Mouse (Mus musculus): ENCODE data around the gene Spo11. TPM values are rescaled to one million over a fixed set of nuclear protein-coding genes. Genes with fewer than 3 reads are reported as not detected.

Spo11 gene
- polyA plus RNA-seq (2012; rRNA removed) (3.2 TPM in 2 replicates), polyA plus RNA-seq (2014; fragmentation: Nextera tagmentation; extraction: Ambion mirVana) (2.2 and 2.5 TPM in 2 replicates)

- 13% methylated on average over 14 of the region's 14 CpGs for WGBS
- Histone ChIP-seq H3K4me1 (ENCODE audit: control insufficient read depth, insufficient read depth, low read length) (peaks cover 15% of the 10 kb centered on the region), H3K9ac (ENCODE audit: low read depth, low read length, severe bottlenecking) (peak within 1 kb of the TSS; percentile 38; the same call in 1 of the 2 replicates), H3K4me2 (replicated peaks; ENCODE audit: low read depth, low read length, severe bottlenecking) (peak within 1 kb of the TSS; percentile 27; the same call in 1 of the 2 replicates), H3K27me3 (ENCODE audit: control insufficient read depth, insufficient read depth, low read length) (no peaks in the 10 kb centered on the region), H3K4me3 (replicated peaks; ENCODE audit: low read length) (no peak within 1 kb of the TSS), H3K36me3 (ENCODE audit: control insufficient read depth, insufficient read depth, low read length) (no peaks in the 10 kb centered on the region), H3K9me3 (ENCODE audit: control insufficient read depth, low read length) (peaks cover 3% of the 10 kb centered on the region; the same call in 1 of the 2 replicates), H3K27ac (replicated peaks; ENCODE audit: low read depth, low read length) (no peak within 1 kb of the TSS)
- no peak for TF ChIP-seq POLR2A (IDR thresholded peaks at IDR 0.05; ENCODE audit: borderline replicate concordance, extremely low read depth, insufficient read depth, insufficient read length)
- ATAC-seq (ENCODE audit: low FRiP score, low read depth): peak; percentile 41; the same call in 1 of the 2 replicates
- DNase-seq (ENCODE audit: low spot score): peak; percentile 52
Observed at GRCm38 (mm10) chr2:172977409-172978130, at the start of gene Spo11. TSS of gene Spo11 (plus strand) at chr2:172977700.

- Histone ChIP-seq H3K4me2 (replicated peaks; ENCODE audit: low read depth, low read length, severe bottlenecking) (no peak overlapping the region), H3K9me3 (ENCODE audit: control insufficient read depth, low read length) (no peaks in the 10 kb centered on the region), H3K9ac (ENCODE audit: low read depth, low read length, severe bottlenecking) (no peak overlapping the region; the same call in 1 of the 2 replicates), H3K27ac (replicated peaks; ENCODE audit: low read depth, low read length) (no peak overlapping the region), H3K4me3 (replicated peaks; ENCODE audit: low read length) (no peak overlapping the region), H3K27me3 (ENCODE audit: control insufficient read depth, insufficient read depth, low read length) (no peaks in the 10 kb centered on the region), H3K4me1 (ENCODE audit: control insufficient read depth, insufficient read depth, low read length) (peaks cover 64% of the 10 kb centered on the region), H3K36me3 (ENCODE audit: control insufficient read depth, insufficient read depth, low read length) (no peaks in the 10 kb centered on the region)
- DNase-seq (ENCODE audit: low spot score) (no peak), ATAC-seq (ENCODE audit: low FRiP score, low read depth) (no peak)
- no peak for TF ChIP-seq POLR2A (IDR thresholded peaks at IDR 0.05; ENCODE audit: borderline replicate concordance, extremely low read depth, insufficient read depth, insufficient read length)
- 69% methylated on average over 14 of the region's 14 CpGs for WGBS
Observed at GRCm38 (mm10) chr2:172929905-172930436, 47.5 kb upstream of the Spo11 start.

GRCm38 (mm10) chr2:172931137-172931898 lies 46.2 kb upstream of the Spo11 start:
- H3K9me3 ChIP-seq (ENCODE audit: control insufficient read depth, low read length): no peaks in the 10 kb centered on the region
- no peak for DNase-seq (ENCODE audit: low spot score)
- no peak overlapping the region for H3K4me2 ChIP-seq (replicated peaks; ENCODE audit: low read depth, low read length, severe bottlenecking)
- 49% methylated on average over 17 of the region's 17 CpGs for WGBS
- H3K9ac ChIP-seq (ENCODE audit: low read depth, low read length, severe bottlenecking): no peak overlapping the region
- no peaks in the 10 kb centered on the region for H3K36me3 ChIP-seq (ENCODE audit: control insufficient read depth, insufficient read depth, low read length)
- no peaks in the 10 kb centered on the region for H3K27me3 ChIP-seq (ENCODE audit: control insufficient read depth, insufficient read depth, low read length)
- no peak for TF ChIP-seq POLR2A (IDR thresholded peaks at IDR 0.05; ENCODE audit: borderline replicate concordance, extremely low read depth, insufficient read depth, insufficient read length)
- ATAC-seq (ENCODE audit: low FRiP score, low read depth): 0 out of 2 replicates have a peak, but pooled peaks have one; percentile 24
- no peak overlapping the region for H3K4me3 ChIP-seq (replicated peaks; ENCODE audit: low read length)
- no peak overlapping the region for H3K27ac ChIP-seq (replicated peaks; ENCODE audit: low read depth, low read length)
- peaks cover 70% of the 10 kb centered on the region for H3K4me1 ChIP-seq (ENCODE audit: control insufficient read depth, insufficient read depth, low read length)

- Histone ChIP-seq H3K4me2 (replicated peaks; ENCODE audit: low read depth, low read length, severe bottlenecking) (peak overlapping the region; percentile 97), H3K9ac (ENCODE audit: low read depth, low read length, severe bottlenecking) (peak overlapping the region; percentile 41; the same call in 1 of the 2 replicates), H3K36me3 (ENCODE audit: control insufficient read depth, insufficient read depth, low read length) (no peaks in the 10 kb centered on the region), H3K9me3 (ENCODE audit: control insufficient read depth, low read length) (no peaks in the 10 kb centered on the region), H3K4me1 (ENCODE audit: control insufficient read depth, insufficient read depth, low read length) (peaks cover 89% of the 10 kb centered on the region), H3K27ac (replicated peaks; ENCODE audit: low read depth, low read length) (peak overlapping the region; percentile 70), H3K4me3 (replicated peaks; ENCODE audit: low read length) (peak overlapping the region; percentile 24), H3K27me3 (ENCODE audit: control insufficient read depth, insufficient read depth, low read length) (no peaks in the 10 kb centered on the region; the same call in 1 of the 2 replicates)
- DNase-seq (ENCODE audit: low spot score): peak; percentile 79
- TF ChIP-seq POLR2A (IDR thresholded peaks at IDR 0.05; ENCODE audit: borderline replicate concordance, extremely low read depth, insufficient read depth, insufficient read length): no peak
- 2% methylated on average over 34 of the region's 34 CpGs for WGBS
- peak; percentile 55 for ATAC-seq (ENCODE audit: low FRiP score, low read depth)
Observed at GRCm38 (mm10) chr2:172933631-172934419, 43.7 kb upstream of the Spo11 start.

All from limb, embryonic 14.5 days (tissue).